22 mouse cellular contexts compared by ENCODE assay signal in the genomic region with DNA sequence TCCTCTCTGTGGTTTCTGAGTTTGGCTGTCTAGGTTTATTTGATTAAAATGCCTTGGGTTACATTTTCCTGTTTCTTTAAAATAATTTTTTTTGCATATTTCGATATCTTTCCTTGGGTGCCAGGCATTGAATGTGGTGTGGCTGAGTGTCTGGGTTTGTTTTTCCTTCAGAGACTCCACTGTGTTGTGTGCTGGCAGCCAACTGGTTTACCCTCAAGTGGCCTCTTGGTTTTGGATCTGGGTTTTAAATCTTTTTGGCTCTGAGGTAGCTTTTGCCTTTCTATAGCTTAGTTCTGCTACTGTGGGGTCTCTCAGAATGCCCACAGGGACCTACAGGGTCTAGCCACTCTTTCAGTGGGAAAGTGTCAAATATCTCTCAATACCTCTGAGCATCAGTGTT.
"Had no signal": no experiment of that assay in that cellular context is flagged by ENCODE, and none has a peak within 500 bp of the region (broad histone marks: within the 10 kb centered on the region; RNA-seq: fewer than 3 reads in every experiment).

No protein-coding gene starts in this region.

- DNase-seq: kidney, adult 18-20 months; kidney, postnatal 10 days; kidney, postnatal 4 days; left cerebral cortex, postnatal 4 days; liver; lung, adult 18-20 months; lung, postnatal 10 days; lung, postnatal 36 days; retina, postnatal 1 day; right cerebral cortex, postnatal 25 days; spleen, adult 18-20 months; thymus, postnatal 25 days had no signal

- H3K4me1 ChIP-seq: liver, embryonic 12.5 days; liver, embryonic 15.5 days; lung, embryonic 15.5 days; megakaryocyte, embryonic 14.5 days; midbrain, embryonic 10.5 days; midbrain, embryonic 13.5 days; neural tube, embryonic 13.5 days; stomach, embryonic 15.5 days had no signal

- H3K9me3 ChIP-seq: liver, embryonic 12.5 days; liver, embryonic 15.5 days; lung, embryonic 15.5 days; stomach, embryonic 15.5 days had no signal

- H3K36me3 ChIP-seq: liver, embryonic 12.5 days; liver, embryonic 15.5 days; lung, embryonic 15.5 days; midbrain, embryonic 10.5 days; midbrain, embryonic 13.5 days; neural tube, embryonic 13.5 days; stomach, embryonic 15.5 days had no signal

- H3K9ac ChIP-seq: liver, embryonic 12.5 days; liver, embryonic 15.5 days; lung, embryonic 15.5 days; midbrain, embryonic 13.5 days; neural tube, embryonic 13.5 days; stomach, embryonic 15.5 days had no signal

- H3K4me2 ChIP-seq: liver, embryonic 12.5 days; liver, embryonic 15.5 days; lung, embryonic 15.5 days; midbrain, embryonic 13.5 days; neural tube, embryonic 13.5 days; stomach, embryonic 15.5 days had no signal

- H3K27ac ChIP-seq: liver, embryonic 12.5 days; liver, embryonic 15.5 days; lung, embryonic 15.5 days; midbrain, embryonic 10.5 days; midbrain, embryonic 13.5 days; neural tube, embryonic 13.5 days; stomach, embryonic 15.5 days had no signal

- H3K27me3 ChIP-seq: liver, embryonic 12.5 days; liver, embryonic 15.5 days; lung, embryonic 15.5 days; megakaryocyte, embryonic 14.5 days; midbrain, embryonic 13.5 days; neural tube, embryonic 13.5 days; stomach, embryonic 15.5 days had no signal

- H3K4me3 ChIP-seq: liver, embryonic 12.5 days; liver, embryonic 15.5 days; lung, embryonic 15.5 days; megakaryocyte, embryonic 14.5 days; midbrain, embryonic 10.5 days; midbrain, embryonic 13.5 days; myocyte; neural tube, embryonic 13.5 days; stomach, embryonic 15.5 days had no signal

- ATAC-seq: liver, embryonic 12.5 days; midbrain, embryonic 13.5 days; midbrain, embryonic 16.5 days had no signal
